Mouse (Mus musculus) lung, postnatal 25 days (tissue): ENCODE data around the gene Bbs12.
A peak's percentile ranks its signal among the peaks of the same experiment; 100 is the strongest.

Experiments
- DNase-seq: peaks from one replicate; pipeline ENCODE4 v3.0.0; 2022; ENCODE audit warnings: low spot score

Gene Bbs12

DNA sequence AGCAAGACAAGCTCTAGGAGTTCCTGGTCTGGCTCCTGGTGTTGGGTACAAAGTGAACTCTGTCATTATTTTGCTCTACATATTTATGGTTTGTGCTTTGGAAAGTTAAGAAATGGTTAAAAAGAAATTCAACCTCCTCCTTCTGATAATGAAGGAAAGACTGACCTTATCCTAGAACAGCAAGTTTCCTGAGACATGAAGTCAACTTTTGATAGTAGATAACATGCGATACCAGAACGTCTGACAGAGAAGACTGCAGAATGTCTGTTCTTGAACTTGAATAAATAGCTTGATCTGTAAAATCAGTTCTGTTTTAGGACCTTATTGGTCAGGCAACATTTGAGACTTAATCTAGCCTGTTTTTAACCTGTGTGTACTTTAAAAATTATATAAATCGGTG, 14.3 kb downstream of the Bbs12 start:
- DNase-seq = no peak

DNA sequence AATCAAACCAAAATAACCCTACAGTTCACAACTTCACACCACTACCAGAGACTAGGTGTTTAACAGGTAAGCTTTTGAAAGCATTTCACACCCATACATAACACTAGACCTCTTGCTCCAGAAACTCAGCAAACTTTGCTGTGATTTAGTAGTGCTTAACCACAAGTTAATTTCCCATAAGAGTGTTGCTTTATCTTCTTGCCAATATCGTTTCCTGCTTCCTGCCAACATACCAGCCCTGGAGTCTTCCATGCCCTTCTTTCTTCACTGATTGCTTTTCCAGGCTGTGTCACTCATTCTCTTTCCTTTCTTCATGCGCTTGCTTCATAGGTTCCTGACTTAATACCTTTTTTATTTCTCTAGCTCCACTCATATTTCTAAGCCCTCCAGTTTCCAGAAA, 16.1 kb downstream of the Bbs12 start:
- DNase-seq = no peak

DNA sequence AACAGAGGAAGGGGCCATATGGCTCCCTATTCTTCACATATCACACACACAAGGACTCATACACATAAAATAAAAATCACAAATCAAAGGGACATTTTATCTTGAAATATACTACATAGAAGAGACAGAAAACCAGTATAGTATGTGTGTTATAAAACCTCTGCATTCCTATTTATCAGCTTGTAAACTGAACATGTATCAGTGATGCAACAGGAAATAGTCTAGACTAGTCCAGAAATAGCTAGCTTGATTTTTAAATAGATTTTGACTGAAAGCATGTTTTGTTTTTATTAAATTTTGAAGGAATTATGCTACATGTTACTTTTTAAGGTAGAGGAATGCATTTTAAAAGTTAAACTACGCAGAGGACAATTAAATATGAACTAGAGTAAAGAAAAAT, 17.6 kb downstream of the Bbs12 start:
- no peak for DNase-seq

DNA sequence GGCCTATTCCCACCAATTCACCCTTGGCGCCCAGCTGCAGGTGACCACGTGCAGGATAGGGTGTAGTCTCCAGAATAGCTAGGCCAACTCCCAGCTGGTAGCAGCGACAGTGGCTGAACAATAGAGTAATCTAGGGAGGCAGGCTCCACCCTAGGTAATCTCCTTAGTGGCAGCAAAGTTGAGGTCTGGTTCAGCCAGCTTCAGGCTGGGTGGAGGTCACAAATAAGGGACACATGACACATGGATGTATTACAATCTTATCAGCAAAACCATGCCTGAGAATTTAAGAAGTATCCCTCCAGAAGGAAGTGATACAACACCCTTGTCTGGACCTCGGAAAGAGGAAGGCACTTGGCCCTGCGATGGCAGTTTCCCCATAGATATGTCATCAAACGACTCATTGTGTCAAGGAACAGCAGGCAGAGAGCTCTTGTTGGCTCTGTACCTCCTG, 19.7 kb downstream of the Bbs12 start:
- DNase-seq = no peak

DNA sequence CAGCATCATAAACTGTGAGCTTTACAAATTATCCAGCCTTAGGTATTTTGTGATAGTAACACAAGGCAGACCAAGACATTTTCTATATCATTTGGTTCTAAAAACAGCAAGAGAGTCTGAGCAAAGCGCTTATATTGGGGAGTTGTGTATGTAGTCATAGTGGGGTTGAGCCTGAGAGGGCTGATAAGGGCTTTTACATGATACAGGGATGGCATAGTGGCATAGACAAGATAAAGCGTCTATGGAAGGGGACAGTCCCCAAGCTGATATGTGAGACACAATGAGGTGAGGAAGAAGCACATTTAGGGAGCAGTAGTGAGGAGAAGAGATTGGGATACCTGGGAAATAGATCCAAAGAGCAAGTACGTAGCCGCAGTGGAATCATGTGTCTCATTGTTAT, 21.7 kb downstream of the Bbs12 start:
- DNase-seq = no peak

DNA sequence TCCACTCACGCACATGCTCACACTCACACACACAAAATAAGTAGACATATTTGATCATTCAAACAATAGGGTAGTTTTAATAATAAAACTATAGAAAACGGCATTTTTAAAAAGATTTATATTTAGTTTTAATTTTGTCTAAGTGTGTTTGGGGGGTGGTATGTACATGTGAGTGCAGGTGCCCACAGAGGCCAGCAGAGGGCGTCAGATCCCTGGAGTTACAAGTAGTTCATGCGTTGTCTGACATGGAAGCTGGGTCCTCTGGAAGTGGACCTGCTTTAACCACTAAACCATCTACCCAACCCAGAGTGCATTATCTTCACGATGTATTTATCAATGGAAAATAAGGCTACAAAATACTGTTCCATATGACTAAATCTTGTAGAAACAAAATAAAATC, 28.8 kb downstream of the Bbs12 start:
- no peak for DNase-seq

DNA sequence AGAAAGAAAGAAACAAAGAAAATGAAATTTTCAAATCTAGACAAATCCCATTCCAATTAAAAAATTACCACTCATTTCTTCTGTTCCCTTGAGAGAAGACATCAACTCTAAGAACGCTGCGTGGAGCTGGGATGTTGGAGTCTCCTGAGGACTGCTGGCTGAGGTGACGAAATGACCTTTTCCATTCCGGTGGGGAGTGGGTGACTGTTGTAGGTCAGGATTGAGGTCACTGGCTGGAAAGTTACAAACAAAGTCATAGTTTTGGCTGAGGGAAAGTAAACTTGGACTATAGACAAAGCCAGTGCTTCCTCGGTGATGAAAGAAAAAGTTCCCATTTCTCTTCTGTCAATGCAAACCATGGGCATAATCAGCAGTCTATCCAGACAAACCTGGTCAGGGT, 30.5 kb downstream of the Bbs12 start:
- peak; percentile 30 for DNase-seq

DNA sequence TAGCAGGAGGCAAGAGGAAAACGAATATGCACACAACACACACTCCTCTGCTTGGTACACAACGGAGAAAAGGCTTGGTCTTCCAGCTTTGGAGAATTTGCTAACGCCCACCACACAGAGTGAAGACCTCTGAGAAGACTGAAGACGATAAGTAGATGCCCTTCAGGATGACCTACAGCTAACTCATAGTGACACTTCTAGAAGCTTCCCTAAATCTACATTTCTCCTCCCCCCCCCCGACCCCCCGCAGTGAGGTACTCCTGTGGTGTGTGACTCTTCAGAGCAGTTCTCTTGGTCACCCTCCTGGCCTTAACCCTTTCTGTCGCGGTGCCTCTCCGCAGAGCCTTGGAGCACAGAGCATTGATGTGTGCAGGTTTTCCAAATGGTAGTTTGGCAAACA, 35.3 kb downstream of the Bbs12 start:
- no peak for DNase-seq

DNA sequence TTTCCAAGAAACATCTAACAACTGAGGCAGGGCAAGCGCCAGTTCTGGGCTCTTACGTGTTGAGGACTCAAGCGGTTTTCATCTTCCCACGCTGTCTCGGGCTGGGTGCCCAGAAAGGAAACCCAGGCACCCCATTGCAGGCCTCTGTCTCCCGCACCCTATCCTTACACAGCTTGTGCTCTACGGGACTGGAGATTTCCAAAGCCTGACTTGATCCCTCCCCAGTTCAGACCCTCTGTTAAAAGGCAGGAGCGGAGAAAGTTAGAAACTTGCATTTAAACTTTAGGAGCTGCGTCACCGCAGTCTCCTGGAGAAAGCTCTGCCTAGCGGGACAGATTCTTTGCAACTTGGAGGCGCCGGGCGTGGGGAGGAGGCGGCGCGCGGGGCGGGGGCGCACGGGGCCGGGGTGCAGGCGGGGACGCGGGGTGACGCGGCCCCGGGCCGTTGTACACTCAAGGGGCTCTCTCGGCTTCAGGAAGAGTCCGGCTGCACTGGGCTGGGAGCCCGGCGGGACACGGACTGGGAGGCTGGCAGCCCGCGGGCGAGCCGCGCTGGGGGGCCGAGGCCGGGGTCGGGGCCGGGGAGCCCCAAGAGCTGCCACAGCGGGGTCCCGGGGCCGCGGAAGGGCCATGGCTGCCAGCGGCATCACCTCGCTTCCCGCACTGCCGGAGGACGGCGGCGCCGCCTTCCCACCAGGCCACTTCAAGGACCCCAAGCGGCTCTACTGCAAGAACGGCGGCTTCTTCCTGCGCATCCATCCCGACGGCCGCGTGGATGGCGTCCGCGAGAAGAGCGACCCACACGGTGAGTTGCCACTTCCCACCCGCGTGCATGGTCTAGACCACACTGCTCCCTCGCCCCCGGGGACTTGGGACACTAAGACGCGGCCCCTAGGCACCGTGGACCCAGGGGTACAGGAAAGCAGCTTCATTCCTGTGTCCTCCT, 36.1 kb downstream of the Bbs12 start, which contains the start of gene Fgf2:
TSS of gene Fgf2 (plus strand) at position 126 of the 945 bp plus-strand sequence.
- DNase-seq = no peak

DNA sequence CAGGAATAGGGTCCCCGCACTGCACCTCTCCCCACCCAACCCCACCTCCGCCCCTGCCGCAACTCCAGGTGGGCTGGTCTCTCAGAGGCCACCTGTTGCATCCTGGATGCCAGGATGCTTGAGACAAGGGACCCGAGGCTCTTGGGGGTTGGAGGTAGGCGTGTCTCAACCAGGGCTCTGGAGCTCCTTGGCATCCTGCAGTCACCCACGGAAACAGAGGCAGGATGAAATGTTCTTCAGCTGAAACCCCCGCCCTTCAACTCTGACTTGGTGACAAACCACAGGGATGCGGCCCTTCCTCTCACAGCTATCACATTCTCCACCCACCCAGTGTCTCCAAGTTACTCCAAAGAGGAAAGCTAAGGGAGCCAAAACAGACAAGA, 36.8 kb downstream of the Bbs12 start:
- DNase-seq = no peak

DNA sequence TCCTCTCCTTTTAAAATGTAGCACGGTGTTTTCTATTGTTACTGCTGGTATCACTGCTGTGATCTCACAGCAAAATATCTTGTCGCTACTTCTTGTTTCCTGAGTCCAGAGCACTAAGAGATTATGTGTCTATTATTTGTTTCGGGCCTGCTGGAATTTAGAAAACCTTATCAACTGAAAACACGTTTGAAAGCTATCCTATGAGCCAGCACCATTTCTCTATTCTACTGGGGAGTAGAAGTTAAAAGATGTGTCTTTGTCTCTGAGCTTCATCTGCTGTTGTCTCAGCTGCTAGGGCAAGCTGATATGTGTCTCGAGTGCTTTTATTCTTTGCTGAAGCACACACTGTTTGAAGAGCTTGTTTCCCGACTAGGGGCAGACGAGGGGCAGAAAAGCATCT, 38.0 kb downstream of the Bbs12 start:
- no peak for DNase-seq

DNA sequence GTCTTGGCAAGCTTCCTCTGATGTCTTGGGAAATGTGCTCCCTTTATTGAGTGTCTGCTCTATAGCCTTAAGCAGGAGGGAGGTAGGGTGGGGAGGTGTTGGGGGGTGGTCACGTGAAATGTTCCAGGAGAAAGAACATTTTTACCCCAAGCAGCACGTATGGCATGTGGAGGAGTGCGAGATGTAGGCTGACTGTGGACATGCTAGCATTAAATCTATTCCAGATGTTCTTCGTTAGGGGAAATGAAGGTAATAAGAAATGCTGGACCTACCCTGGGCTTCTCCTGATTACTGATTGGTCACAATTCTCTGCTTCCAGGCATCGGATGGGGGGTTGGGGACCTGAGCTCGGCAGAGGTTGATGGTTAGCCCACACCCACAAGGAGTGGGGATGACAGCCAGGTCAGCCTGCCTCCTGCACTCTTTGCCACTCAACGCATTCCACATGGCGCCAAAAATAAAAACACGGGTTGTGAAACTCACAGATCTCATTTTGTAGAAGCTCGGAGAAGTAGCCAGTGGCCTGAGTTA, 41.7 kb downstream of the Bbs12 start:
- DNase-seq = no peak

DNA sequence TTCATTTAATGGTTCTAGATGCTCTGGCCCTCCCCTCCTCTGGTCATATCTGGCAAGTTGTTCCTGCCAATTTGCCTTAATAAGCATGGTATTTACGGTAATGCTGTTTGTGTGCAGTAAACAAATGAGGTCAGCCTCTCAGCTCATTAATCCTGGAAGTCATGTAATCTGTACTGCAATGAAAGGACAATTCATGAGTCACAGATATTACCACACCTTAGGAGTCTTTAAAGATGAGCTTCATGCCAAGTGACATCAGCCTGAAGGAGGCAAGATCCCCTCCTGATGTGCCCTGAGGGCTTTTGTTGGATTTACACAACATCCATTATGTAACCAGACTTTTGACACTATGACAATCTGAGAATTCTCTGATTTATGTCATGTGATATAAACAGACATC, 42.4 kb downstream of the Bbs12 start:
- peak; percentile 41 for DNase-seq

DNA sequence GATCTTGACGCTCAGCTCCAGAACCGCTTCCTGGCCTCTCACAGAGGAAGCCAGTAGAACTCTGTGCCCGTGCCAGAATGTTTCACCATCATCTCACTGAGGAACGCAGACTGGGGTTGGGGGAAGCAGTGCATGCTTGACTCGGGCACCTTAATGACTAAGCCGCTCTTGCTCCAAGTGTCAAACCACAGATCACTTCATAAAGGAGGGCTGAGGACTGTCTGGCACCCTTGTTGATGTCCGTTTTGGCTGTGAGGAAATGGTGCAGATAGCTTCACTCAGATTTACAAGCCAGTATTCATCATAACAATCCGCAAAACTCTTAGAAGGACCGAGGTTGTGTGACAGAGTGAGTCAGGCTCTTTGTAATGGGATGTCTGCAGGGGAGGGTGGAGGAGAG, 48.4 kb downstream of the Bbs12 start:
- peak; percentile 29 for DNase-seq

DNA sequence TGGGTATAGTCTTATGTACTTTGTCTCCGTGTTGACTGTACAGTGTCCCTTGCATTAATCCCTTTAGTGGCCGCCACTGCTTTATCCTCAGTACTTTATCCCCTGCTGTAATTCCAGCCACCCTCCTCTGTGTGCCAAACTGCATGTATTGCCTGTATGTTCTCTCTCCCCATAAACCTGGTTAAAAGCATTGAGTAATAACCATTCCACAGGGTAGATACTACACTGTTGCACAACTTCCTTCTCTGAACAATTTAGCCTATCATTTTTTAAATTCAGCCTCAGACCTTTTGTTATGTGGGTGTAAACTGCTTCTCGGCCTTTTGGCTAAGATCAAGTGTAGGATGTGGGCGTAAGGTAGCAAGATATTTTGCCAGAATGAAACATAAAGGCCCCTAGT, 52.8 kb downstream of the Bbs12 start:
- no peak for DNase-seq

DNA sequence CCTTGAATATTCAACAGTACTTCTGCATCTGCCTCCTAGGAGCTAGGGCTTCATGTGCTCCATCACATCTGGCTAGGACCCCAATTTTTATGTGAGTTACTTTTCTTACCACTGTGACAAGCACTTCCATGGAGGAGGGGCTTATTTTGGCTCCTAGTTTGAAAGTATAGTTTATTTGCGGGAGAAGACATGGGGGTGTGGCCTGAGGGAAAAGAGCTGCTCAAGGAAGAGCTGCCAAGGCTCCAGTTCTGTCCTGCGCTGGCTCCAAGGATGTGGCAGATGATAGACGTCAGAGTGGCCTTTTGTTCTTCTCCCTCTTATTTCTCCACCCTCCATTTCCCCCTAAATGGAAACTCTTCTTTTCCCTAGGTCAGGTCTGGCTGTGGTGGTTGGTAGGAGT, 53.6 kb downstream of the Bbs12 start:
- DNase-seq = peak; percentile 28

DNA sequence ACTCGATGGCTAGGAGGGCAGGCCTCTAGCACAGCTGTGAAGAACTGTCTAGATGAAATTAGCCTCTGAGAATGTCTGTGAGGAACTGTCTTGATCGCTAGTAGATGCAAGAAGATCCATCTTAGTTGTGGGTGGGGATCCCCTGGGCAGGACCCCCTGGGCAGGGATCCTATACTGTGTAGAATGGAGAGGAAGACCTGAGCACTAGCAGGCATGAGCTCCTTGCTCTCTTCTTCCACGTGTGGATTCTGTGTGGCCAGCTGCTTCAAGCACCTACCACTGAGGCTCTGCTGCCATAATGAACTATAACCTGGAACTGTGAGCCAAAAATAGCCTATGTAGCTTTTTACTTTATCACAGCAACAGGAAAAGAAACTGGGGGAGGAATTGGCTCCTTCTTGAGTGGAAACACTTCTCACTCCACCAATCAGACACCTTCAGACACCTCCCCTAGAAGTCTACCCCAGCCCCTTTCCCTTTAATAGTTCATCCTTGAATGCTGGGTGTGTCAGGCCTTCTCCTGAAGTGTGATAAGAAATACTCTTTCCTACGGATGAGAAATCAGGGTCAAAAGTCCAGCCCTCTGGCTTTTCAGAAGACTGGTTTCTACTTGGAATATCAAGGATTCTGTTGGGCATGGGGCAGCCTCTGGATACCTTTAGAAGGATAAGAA, 54.2 kb downstream of the Bbs12 start:
- DNase-seq = no peak

DNA sequence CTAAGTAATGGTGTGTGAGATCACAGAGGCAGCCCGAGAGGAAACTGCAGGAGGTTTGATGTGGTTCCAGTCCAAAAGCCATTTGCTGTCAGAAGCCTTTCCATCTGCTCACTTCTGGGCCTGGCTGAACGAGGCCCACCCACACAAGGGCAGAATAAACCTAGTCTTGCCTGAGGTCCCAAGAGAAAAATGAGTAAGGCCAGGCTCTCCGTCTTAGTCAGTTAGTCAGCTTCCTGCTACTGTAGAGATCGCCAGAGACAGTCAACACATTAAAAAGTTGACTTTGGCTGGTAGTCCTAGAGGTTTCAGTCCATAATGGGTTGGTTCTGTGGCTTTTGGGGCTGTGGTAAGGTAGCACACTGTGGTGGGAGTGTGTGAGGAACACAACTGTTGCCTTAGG, 58.1 kb downstream of the Bbs12 start:
- DNase-seq = no peak
